Mouse (Mus musculus): ENCODE data around the gene Mettl21a. TPM values are rescaled to one million over a fixed set of nuclear protein-coding genes. Genes with fewer than 3 reads are reported as not detected.
"Not testable (repeated sequence)": the region's sequence is repeated elsewhere in the genome, so short reads cannot be mapped to it uniquely, and the experiment has no call there.

The Mettl21a gene
- total RNA-seq (2021) (10 to 100 TPM in 1 of 2 experiments, 1 to 10 TPM in 1; 9.4 to 16.6 TPM), polyA plus RNA-seq (2012; rRNA removed) (13.7 and 17.2 TPM in 2 replicates)
- long read RNA-seq, transcript Mettl21a-202 (4 exons, 2,030 nt): major isoform, 10 of 13 reads
- long read RNA-seq, partial matches to known transcripts: 0 of 13 reads
- long read RNA-seq, other reads (novel, unspliced or antisense): 0 of 13 reads

GRCm38 (mm10) chr1:64616881-64617714, at the start of gene Mettl21a:
Gene Mettl21a, minus strand, starts transcription at chr1:64617242.
- peak; percentile 95 for DNase-seq

DNA sequence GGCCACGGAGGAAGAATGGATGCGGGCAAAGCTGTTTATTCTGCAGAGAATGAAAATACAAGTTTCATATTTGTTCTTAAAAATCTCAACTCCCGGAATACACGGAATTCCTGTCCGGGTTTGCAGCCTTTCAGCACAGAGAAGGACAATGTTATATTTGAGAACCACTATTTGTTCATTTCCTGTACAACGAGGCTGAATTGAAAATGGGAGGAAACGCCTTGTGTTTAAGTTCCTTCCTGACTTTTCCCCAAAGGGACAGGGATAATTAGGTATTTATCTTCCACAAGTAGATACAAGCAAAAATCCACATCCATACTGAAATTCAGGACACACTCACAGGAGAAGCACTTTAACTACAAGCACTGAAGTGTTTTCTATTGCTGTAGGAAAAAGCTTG, 41.8 kb upstream of the Mettl21a start:
- DNase-seq: no peak

DNA sequence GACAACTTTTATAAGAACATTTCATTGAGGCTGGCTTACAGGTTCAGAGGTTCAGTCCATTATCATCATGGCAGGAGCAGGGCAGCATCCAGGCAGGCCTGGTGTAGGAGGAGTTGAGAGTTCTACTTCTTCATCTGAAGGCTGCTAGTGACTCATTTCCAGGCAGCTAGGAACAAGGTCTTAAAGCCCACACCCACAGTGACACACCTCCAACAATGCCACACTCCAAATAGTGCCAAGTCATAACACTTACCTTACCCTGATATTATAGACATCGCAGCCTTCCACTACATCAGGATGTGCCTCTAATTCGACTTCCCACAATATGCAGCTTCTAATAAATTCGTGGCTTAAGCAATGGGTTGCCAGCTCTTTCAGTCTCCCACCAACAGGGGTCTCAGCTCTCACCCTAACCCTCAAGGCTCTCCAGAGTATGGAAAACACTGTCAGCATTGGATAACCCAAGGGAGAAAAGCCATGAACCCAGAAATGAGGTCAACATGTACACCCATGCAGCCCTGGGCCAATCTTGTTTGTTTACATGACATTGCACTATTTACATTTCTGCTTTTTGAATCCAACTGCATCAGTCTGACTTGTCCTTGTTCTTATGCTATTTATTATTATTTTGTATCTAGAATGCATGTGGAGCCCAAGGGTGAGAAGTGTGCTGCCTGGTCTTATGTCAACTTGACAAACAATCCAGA, 39.5 kb upstream of the Mettl21a start:
- DNase-seq: no peak

- no peak for DNase-seq
These were observed 38.4 kb upstream of the Mettl21a start for GRCm38 (mm10) chr1:64655415-64655814.

GRCm38 (mm10) chr1:64653701-64654100, 36.7 kb upstream of the Mettl21a start:
- DNase-seq: no peak

DNA sequence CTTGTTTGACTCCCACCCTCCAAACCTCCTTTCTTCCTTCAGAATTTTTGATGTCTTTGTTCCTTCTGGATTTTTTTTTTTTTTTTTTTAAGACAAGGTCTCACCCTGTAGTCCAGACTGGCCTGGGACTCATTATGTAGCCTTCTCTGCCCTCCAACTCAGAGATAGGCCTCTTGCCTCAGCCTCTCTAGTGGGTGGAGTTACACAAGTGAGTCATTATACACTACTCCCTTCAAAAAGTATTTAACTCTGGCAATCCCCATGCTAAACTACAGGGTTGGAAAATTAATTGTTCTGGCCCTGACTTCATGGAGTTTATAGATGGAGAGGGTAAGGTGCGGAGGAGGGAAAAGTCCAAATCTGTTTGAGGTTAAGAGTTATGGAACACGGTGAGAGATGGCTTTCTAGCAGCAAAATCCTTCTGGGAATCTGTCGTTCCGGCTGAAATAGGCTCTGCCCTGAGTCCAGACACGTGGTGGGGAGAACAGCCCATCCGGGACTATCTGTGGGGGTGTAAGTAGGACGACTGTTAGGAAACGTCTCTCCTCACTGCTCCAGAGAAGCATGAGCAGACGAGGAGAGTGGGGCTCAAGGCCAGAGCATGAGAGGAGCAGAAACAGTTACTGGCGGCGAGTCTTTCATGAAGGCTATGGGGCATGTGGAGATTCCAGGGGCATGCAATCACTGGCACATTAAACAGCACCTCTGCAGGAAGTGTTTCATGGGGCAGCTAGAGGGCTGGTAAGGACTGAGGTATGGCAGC, 32.5 kb upstream of the Mettl21a start:
- peak; percentile 66 for DNase-seq

- no peak for DNase-seq
These were observed 27.5 kb upstream of the Mettl21a start for GRCm38 (mm10) chr1:64644513-64644912.

DNA sequence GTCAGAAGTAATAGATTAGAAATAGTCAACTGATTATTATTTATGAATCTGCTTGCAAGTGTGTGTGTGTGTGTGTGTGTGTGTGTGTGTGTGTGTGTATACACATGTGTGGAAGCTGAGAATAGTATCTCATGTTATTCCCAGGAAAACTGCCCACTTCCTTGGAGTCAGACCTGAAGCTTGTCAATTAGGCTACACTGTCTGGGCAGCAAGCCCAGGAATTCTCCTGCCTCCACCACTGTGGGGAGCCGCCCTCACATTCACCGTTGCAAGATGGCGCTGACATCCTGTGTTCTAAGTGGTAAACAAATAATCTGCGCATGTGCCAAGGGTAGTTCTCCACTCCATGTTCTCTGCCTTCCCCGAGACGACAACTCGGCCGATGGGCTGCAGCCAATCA, 25.5 kb upstream of the Mettl21a start:
- DNase-seq: not testable (repeated sequence)

DNA sequence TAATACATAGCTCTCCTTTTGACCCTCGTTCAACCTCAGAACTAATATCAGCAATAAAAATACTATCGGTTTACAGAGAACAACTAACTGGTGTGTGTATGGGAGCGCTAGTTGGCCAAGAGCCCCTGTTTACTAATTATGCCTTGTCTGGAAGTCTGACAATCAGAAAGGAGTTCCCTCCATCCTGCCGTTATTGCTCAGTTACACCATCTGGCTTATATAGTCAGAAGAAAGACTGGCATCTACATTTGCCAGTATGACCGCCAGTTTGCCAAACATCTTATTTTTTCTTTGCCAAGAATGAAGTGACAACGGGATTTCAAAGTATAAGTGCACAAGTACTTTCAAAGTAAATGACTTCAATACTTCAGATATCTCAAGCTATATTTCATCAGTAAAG, 24.0 kb upstream of the Mettl21a start:
- no peak for DNase-seq

DNA sequence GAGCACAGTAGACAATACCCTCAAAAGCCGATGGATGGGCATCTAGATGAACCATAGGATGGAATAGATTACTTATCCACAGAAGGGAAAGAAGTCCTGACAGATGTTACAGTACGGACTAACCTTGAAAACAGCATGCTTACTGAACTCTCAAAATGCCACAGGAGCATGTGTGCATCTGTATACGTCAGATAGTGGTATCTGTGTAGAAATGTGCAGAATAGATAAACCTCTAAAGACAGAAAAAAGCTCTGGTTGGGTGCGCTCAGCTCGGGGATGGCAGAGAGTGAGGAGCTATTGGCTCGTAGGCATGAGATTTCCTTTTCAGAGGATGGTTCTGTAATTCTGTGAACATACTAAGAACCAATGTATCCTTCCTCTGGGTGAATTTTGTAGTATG, 22.2 kb upstream of the Mettl21a start:
- no peak for DNase-seq

DNA sequence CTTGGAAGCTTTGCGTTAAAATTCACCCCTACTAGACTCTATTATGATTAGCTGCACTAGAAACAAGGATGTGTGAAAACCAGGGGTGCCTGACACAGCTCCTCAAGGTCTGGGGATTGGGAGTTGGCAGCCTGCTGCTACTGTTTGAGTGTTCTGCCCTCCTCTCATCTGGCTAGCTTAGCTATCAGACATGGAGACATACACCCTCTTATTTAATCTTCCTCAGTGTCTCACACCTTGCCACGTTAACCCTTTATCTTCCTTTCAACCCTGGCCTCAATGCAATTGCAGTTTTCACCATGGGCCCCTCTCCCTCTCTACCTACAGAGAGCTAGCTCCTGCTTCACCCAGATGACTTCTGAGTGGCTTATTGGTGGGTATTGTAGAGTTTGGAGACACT, 18.6 kb upstream of the Mettl21a start:
- no peak for DNase-seq

GRCm38 (mm10) chr1:64633237-64633636, 16.2 kb upstream of the Mettl21a start:
- DNase-seq: no peak

- DNase-seq: no peak
These were observed 14.5 kb upstream of the Mettl21a start for GRCm38 (mm10) chr1:64631526-64631925.

DNA sequence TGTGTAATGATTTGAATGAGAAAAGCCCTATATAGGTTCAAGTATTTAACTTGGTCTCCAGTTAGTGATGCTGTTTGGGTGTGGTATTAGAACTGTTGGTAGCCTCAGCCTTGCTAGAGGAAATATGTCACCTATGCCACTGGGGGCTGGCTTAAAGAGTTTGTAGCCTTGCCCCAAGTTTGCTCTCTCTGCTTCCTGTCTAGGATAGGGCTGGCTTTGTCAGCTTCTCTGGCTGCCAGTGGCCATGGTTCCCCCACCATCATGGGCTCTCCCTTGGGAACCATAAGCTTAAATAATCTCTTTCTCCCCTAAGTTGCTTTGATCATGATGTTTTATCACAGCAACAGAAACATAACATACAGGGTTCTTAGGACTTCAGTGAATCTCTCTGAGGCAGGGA, 8.2 kb upstream of the Mettl21a start:
- no peak for DNase-seq

- peak; percentile 38 for DNase-seq
These were observed 6.8 kb upstream of the Mettl21a start for GRCm38 (mm10) chr1:64623558-64624435.

DNA sequence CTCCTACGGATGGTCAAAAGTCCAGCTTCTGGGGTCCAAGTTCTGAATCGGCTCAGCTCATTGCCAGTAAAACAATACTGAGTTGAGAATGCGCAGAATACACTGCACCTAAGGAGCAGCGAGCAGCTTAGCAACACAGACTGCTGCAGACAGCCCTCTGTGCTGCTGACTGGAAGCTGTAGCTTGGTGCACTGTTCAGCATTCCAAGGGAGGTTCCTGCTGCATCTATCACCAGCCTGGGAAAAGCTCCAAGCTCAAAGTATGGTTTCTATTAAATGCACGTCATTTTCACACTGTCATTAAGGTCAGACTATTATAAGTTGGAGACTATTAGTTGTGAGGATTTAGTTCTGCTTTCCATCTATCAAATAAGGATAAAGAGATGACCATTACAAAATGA, 4.1 kb upstream of the Mettl21a start:
- no peak for DNase-seq

DNA sequence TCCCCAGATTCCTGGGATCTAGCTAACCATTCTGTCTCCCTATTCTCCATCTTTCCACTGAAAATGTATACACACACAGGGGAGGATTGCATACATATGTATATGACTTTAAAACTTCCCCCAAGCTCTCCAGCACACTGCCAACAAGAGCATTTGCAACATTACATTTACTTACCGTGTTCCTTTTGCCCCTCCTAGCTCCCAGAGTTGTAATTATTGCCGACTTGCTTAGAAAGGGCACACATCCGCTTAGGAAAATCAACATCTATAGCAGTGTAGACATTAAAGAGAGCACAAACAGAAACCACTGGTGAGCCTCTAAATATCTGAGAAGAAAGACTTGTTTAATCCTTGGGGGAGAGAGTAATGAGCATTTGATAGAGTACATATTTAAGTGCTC, 1.2 kb upstream of the Mettl21a start:
- no peak for DNase-seq

GRCm38 (mm10) chr1:64617715-64617984, 608 bp upstream of the Mettl21a start:
- peak; percentile 92 for DNase-seq

- DNase-seq: no peak
These were observed 536 bp downstream of the Mettl21a start for GRCm38 (mm10) chr1:64616531-64616880.

DNA sequence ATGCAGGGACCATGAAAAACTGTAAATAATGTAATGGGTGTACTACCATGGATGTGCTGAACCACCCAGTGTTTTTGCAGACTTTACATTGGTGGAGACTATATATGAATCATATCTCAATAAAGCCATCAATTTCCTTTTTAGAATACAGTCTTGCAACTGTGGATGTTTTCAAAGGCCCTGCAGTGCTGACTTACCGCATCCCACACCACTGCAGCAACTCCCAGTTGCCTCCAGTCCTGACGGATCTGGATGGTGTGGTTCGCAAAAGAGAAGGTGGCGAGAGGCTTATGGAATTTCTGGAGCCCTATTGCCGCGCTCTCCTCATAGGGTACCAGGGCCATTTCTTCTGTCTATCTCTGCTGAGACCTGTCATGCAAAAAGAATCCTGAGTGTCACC, 966 bp downstream of the Mettl21a start:
- DNase-seq: no peak

- DNase-seq: no peak
These were observed 1.5 kb downstream of the Mettl21a start for GRCm38 (mm10) chr1:64615531-64615991.

Measured in adrenal gland, adult 2 months (tissue).